Mouse (Mus musculus) embryonic facial prominence, embryonic 13.5 days (tissue): ENCODE results near the gene Dhx32. TPM values are rescaled to one million over a fixed set of nuclear protein-coding genes. Genes with fewer than 3 reads are reported as not detected.
A peak's percentile ranks its signal among the peaks of the same experiment; 100 is the strongest.

Experiments used
- ATAC-seq: fragments of 200-750 bp; cut with Nextera tagmentation; 2 replicates; pipeline ENCODE4 v1.8.0; 2017; ENCODE audit warnings: low read depth; ENCODE audit not compliant: insufficient number of reproducible peaks, insufficient read depth, low FRiP score, low TSS enrichment
- H3K27ac ChIP-seq: fragments of 300-500 bp; sonication (generic); 2 replicates; pipeline ENCODE4 v1.5.1; 2015; ENCODE audit warnings: moderate library complexity, mild to moderate bottlenecking, inconsistent platforms
- H3K27me3 ChIP-seq: fragments of 300-500 bp; sonication (generic); 2 replicates; pipeline ENCODE4 v1.6.1; 2015; ENCODE audit warnings: mild to moderate bottlenecking, inconsistent platforms
- H3K36me3 ChIP-seq: fragments of 300-500 bp; sonication (generic); 2 replicates; pipeline ENCODE4 v1.6.1; 2015; ENCODE audit warnings: mild to moderate bottlenecking, inconsistent platforms
- H3K4me1 ChIP-seq: fragments of 300-500 bp; sonication (generic); 2 replicates; pipeline ENCODE4 v1.6.1; 2015; ENCODE audit warnings: inconsistent platforms
- H3K4me2 ChIP-seq: fragments of 300-500 bp; sonication (generic); 2 replicates; pipeline ENCODE4 v1.6.1; 2015; ENCODE audit warnings: moderate library complexity, mild to moderate bottlenecking, inconsistent platforms
- H3K4me3 ChIP-seq: fragments of 300-500 bp; sonication (generic); 2 replicates; pipeline ENCODE4 v1.5.1; 2015; ENCODE audit warnings: mild to moderate bottlenecking, inconsistent platforms
- H3K9ac ChIP-seq: fragments of 300-500 bp; sonication (generic); 2 replicates; pipeline ENCODE4 v1.6.1; 2015; ENCODE audit warnings: mild to moderate bottlenecking, inconsistent platforms
- H3K9me3 ChIP-seq: fragments of 300-500 bp; sonication (generic); 2 replicates; pipeline ENCODE4 v1.6.1; 2016; ENCODE audit warnings: inconsistent platforms
- WGBS: fragments of 180-500 bp; shearing (Covaris S2); methylation state at CpG from one replicate; pipeline ENCODE4 v1.1.7; 2015; ENCODE audit warnings: mixed read lengths; 5-methylcytosine and 5-hydroxymethylcytosine counted together
- polyA plus RNA-seq: library from polyadenylated mRNA; unstranded; fragments of >200 nt; fragmentation: Nextera tagmentation; extraction: Ambion mirVana; gene quantifications from 2 replicates; pipeline ENCODE4 v1.2.1, GENCODE M21; 2015

The Dhx32 gene
- polyA plus RNA-seq, 1 experiment from 2014 or later: 15.6 TPM

- no peaks in the 10 kb centered on the region for H3K27me3 ChIP-seq
- no peaks in the 10 kb centered on the region for H3K36me3 ChIP-seq
- 58% methylated on average over 10 of the region's 10 CpGs for WGBS
- no peak overlapping the region for H3K4me2 ChIP-seq
- H3K9ac ChIP-seq: no peak overlapping the region
- H3K4me1 ChIP-seq: 0 out of 2 replicates have a peak, but pooled peaks cover 8% of the 10 kb centered on the region
- H3K9me3 ChIP-seq: no peaks in the 10 kb centered on the region
- no peak for ATAC-seq
- H3K4me3 ChIP-seq: no peak overlapping the region
- no peak overlapping the region for H3K27ac ChIP-seq
Observed at GRCm38 (mm10) chr7:133793248-133794131, 11.0 kb upstream of the Dhx32 start.

GRCm38 (mm10) chr7:133792771-133793170 lies 10.2 kb upstream of the Dhx32 start:
- Histone ChIP-seq H3K4me1 (0 out of 2 replicates have a peak, but pooled peaks cover 8% of the 10 kb centered on the region), H3K4me3 (no peak overlapping the region), H3K9me3 (no peaks in the 10 kb centered on the region), H3K27ac (no peak overlapping the region), H3K36me3 (no peaks in the 10 kb centered on the region), H3K9ac (no peak overlapping the region), H3K4me2 (no peak overlapping the region), H3K27me3 (no peaks in the 10 kb centered on the region)
- no peak for ATAC-seq
- WGBS: 20% methylated on average over 1 of the region's 1 CpGs

GRCm38 (mm10) chr7:133790608-133791229 lies 8.2 kb upstream of the Dhx32 start:
- Histone ChIP-seq H3K27me3 (no peaks in the 10 kb centered on the region), H3K27ac (no peak overlapping the region), H3K36me3 (no peaks in the 10 kb centered on the region), H3K4me1 (0 out of 2 replicates have a peak, but pooled peaks cover 8% of the 10 kb centered on the region), H3K4me2 (no peak overlapping the region), H3K4me3 (no peak overlapping the region), H3K9me3 (no peaks in the 10 kb centered on the region), H3K9ac (no peak overlapping the region)
- no peak for ATAC-seq
- WGBS: 86% methylated on average over 4 of the region's 4 CpGs

GRCm38 (mm10) chr7:133790171-133790570 lies 7.6 kb upstream of the Dhx32 start:
- Histone ChIP-seq H3K27ac (no peak overlapping the region), H3K36me3 (no peaks in the 10 kb centered on the region), H3K9me3 (no peaks in the 10 kb centered on the region), H3K4me3 (no peak overlapping the region), H3K27me3 (no peaks in the 10 kb centered on the region), H3K9ac (no peak overlapping the region), H3K4me2 (no peak overlapping the region), H3K4me1 (0 out of 2 replicates have a peak, but pooled peaks cover 8% of the 10 kb centered on the region)
- 84% methylated on average over 4 of the region's 4 CpGs for WGBS
- ATAC-seq: no peak

GRCm38 (mm10) chr7:133788147-133788546 lies 5.6 kb upstream of the Dhx32 start:
- Histone ChIP-seq H3K9ac (no peak overlapping the region), H3K4me2 (no peak overlapping the region), H3K9me3 (no peaks in the 10 kb centered on the region), H3K27ac (no peak overlapping the region), H3K4me3 (no peak overlapping the region), H3K4me1 (no peaks in the 10 kb centered on the region), H3K36me3 (no peaks in the 10 kb centered on the region), H3K27me3 (no peaks in the 10 kb centered on the region)
- WGBS: 53% methylated on average over 3 of the region's 3 CpGs
- ATAC-seq: no peak

GRCm38 (mm10) chr7:133787571-133787970 lies 5.0 kb upstream of the Dhx32 start:
- WGBS: 77% methylated on average over 6 of the region's 6 CpGs
- no peak overlapping the region for H3K4me2 ChIP-seq
- no peak overlapping the region for H3K27ac ChIP-seq
- H3K9ac ChIP-seq: no peak overlapping the region
- no peaks in the 10 kb centered on the region for H3K27me3 ChIP-seq
- H3K4me1 ChIP-seq: no peaks in the 10 kb centered on the region
- no peaks in the 10 kb centered on the region for H3K36me3 ChIP-seq
- H3K4me3 ChIP-seq: no peak overlapping the region
- ATAC-seq: no peak
- H3K9me3 ChIP-seq: no peaks in the 10 kb centered on the region

- Histone ChIP-seq H3K4me1 (0 out of 2 replicates have a peak, but pooled peaks cover under 1% of the 10 kb centered on the region), H3K36me3 (no peaks in the 10 kb centered on the region), H3K27me3 (peaks cover 3% of the 10 kb centered on the region; the same call in 1 of the 2 replicates), H3K9ac (no peak overlapping the region), H3K9me3 (no peaks in the 10 kb centered on the region), H3K4me2 (no peak overlapping the region), H3K4me3 (no peak overlapping the region), H3K27ac (no peak overlapping the region)
- WGBS: 59% methylated on average over 6 of the region's 6 CpGs
- ATAC-seq: no peak
Observed at GRCm38 (mm10) chr7:133781991-133782390, 535 bp downstream of the Dhx32 start.

- Histone ChIP-seq H3K4me3 (no peak overlapping the region), H3K36me3 (no peaks in the 10 kb centered on the region), H3K27me3 (peaks cover 3% of the 10 kb centered on the region; the same call in 1 of the 2 replicates), H3K4me1 (0 out of 2 replicates have a peak, but pooled peaks cover 4% of the 10 kb centered on the region), H3K9me3 (no peaks in the 10 kb centered on the region), H3K9ac (no peak overlapping the region), H3K4me2 (no peak overlapping the region), H3K27ac (no peak overlapping the region)
- ATAC-seq: no peak
- 72% methylated on average over 6 of the region's 6 CpGs for WGBS
Observed at GRCm38 (mm10) chr7:133781583-133781982, 943 bp downstream of the Dhx32 start.

- under 1% methylated on average over 45 of the region's 45 CpGs for WGBS
- peaks cover 10% of the 10 kb centered on the region; the same call in 1 of the 2 replicates for H3K27me3 ChIP-seq
- H3K27ac ChIP-seq: no peak within 1 kb of the TSS
- peaks cover 13% of the 10 kb centered on the region for H3K4me1 ChIP-seq
- no peaks in the 10 kb centered on the region for H3K9me3 ChIP-seq
- peak within 1 kb of the TSS; percentile 78 for H3K9ac ChIP-seq
- H3K36me3 ChIP-seq: no peaks in the 10 kb centered on the region
- peak; percentile 92 for ATAC-seq
- peak within 1 kb of the TSS; percentile 79 for H3K4me3 ChIP-seq
- peak within 1 kb of the TSS; percentile 76 for H3K4me2 ChIP-seq
Observed at GRCm38 (mm10) chr7:133776626-133776996, 5.9 kb downstream of the Dhx32 start, which contains the start of gene Fank1. Gene Fank1 (plus strand): TSS chr7:133776861.

- Histone ChIP-seq H3K4me2 (peak overlapping the region; percentile 76), H3K4me1 (peaks cover 13% of the 10 kb centered on the region), H3K36me3 (no peaks in the 10 kb centered on the region), H3K27ac (no peak overlapping the region), H3K27me3 (peaks cover 10% of the 10 kb centered on the region; the same call in 1 of the 2 replicates), H3K9ac (peak overlapping the region; percentile 78), H3K4me3 (peak overlapping the region; percentile 79), H3K9me3 (no peaks in the 10 kb centered on the region)
- ATAC-seq: peak; percentile 35; the same call in 1 of the 2 replicates
- 4% methylated on average over 38 of the region's 38 CpGs for WGBS
Observed at GRCm38 (mm10) chr7:133775796-133776625, 6.5 kb downstream of the Dhx32 start.

- Histone ChIP-seq H3K4me3 (no peak overlapping the region), H3K27ac (no peak overlapping the region), H3K9ac (no peak overlapping the region), H3K36me3 (no peaks in the 10 kb centered on the region), H3K4me1 (peaks cover 13% of the 10 kb centered on the region), H3K9me3 (no peaks in the 10 kb centered on the region), H3K4me2 (peak overlapping the region; percentile 76; the same call in 1 of the 2 replicates), H3K27me3 (peaks cover 10% of the 10 kb centered on the region; the same call in 1 of the 2 replicates)
- 70% methylated on average over 5 of the region's 5 CpGs for WGBS
- no peak for ATAC-seq
Observed at GRCm38 (mm10) chr7:133775179-133775578, 7.3 kb downstream of the Dhx32 start.
